Comparison of ENCODE assay signal across 8 mouse cellular contexts in genomic region chr6:144902267-144902995, GRCm38 (mm10).
DNase-seq lines count a peak whose midpoint lies in the region.

No protein-coding gene starts in this region.

- DNase-seq in urinary bladder, postnatal 36 days (ENCODE audit: low spot score in 2 of 2), result peak; percentile 3 to 22
- no peak for DNase-seq in urinary bladder, postnatal 4 days (ENCODE audit: low spot score in 2 of 2)
- DNase-seq in gastrocnemius, adult 8-10 months (ENCODE audit: low spot score in 2 of 2), result peak; percentile 58 to 59
- DNase-seq in liver, result peak; percentile 84
- peak; percentile 92 to 95 for DNase-seq in natural killer cell, adult 2 months (ENCODE audit: low spot score in 2 of 2)
- DNase-seq in kidney, postnatal 14 days, result no peak
- no peak for DNase-seq in frontal cortex, adult 2 months (ENCODE audit: extremely low spot score in 1 of 2, low spot score in 1 of 2)
- DNase-seq in kidney, adult 11 months, result no peak

Comparison
In these comparisons a context has a peak if more than half of its experiments do, and no peak if none do; other contexts are left out.
1. DNase-seq: peak in urinary bladder, postnatal 36 days (2 of 2), gastrocnemius, adult 8-10 months (2 of 2), liver (single experiment) and natural killer cell, adult 2 months (2 of 2); none in urinary bladder, postnatal 4 days (0 of 2), kidney, postnatal 14 days (single experiment), frontal cortex, adult 2 months (0 of 2) and kidney, adult 11 months (single experiment).